Mouse (Mus musculus) liver, embryonic 14.5 days (tissue): ENCODE results near the gene D230025D16Rik.

Source experiments
- CTCF ChIP-seq: IDR thresholded peaks from 2 replicates; pipeline ENCODE4 v1.5.1; 2016; ENCODE audit warnings: antibody characterized with exemption, low read depth, control low read depth
- EP300 ChIP-seq: IDR thresholded peaks from 2 replicates; pipeline ENCODE4 v1.6.1; 2016; ENCODE audit warnings: antibody characterized with exemption, low read depth

- TF ChIP-seq EP300: no peak
- TF ChIP-seq CTCF: no peak
These were observed 55.6 kb downstream of the D230025D16Rik start for GRCm38 (mm10) chr8:105280567-105280966.
